Mouse (Mus musculus): ENCODE data around the gene Acbd6.

Gene Acbd6

GRCm38 (mm10) chr1:155724301-155724700 lies 166.4 kb downstream of the Acbd6 start:
- no peak for DNase-seq (ENCODE audit: low spot score)

- DNase-seq (ENCODE audit: low spot score), result no peak
Measured at GRCm38 (mm10) chr1:155725876-155726275, 168.0 kb downstream of the Acbd6 start.

GRCm38 (mm10) chr1:155727830-155728229 lies 169.9 kb downstream of the Acbd6 start:
- no peak for DNase-seq (ENCODE audit: low spot score)

GRCm38 (mm10) chr1:155729113-155729795 lies 171.3 kb downstream of the Acbd6 start:
- DNase-seq (ENCODE audit: low spot score), result no peak

GRCm38 (mm10) chr1:155731156-155731555 lies 173.2 kb downstream of the Acbd6 start:
- no peak for DNase-seq (ENCODE audit: low spot score)

GRCm38 (mm10) chr1:155736096-155736825 lies 178.3 kb downstream of the Acbd6 start:
- DNase-seq (ENCODE audit: low spot score), result no peak

GRCm38 (mm10) chr1:155737017-155737808 lies 179.3 kb downstream of the Acbd6 start:
- DNase-seq (ENCODE audit: low spot score), result no peak

- no peak for DNase-seq (ENCODE audit: low spot score)
Measured at GRCm38 (mm10) chr1:155737809-155738383, 180.0 kb downstream of the Acbd6 start.

Measured in urinary bladder, postnatal 10 days (tissue).